Mouse (Mus musculus) intestine, embryonic 16.5 days (tissue): Measurements from ENCODE around the gene Ccdc62. TPM values are rescaled to one million over a fixed set of nuclear protein-coding genes. Genes with fewer than 3 reads are reported as not detected.

Source experiments
- ATAC-seq: fragments of 200-750 bp; cut with Nextera tagmentation; 2 replicates; pipeline ENCODE4 v1.8.0; 2017; ENCODE audit warnings: moderate TSS enrichment, moderate library complexity
- H3K27ac ChIP-seq: fragments of 300-500 bp; sonication (generic); 2 replicates; pipeline ENCODE4 v1.5.1; 2014; ENCODE audit warnings: mild to moderate bottlenecking, low read length
- H3K27me3 ChIP-seq: fragments of 300-500 bp; sonication (generic); replicated peaks from 2 replicates; pipeline ENCODE4 v1.6.1; 2014; ENCODE audit warnings: low read length, control low read depth, mixed read lengths; ENCODE audit not compliant: control insufficient read depth, insufficient read depth
- H3K36me3 ChIP-seq: fragments of 300-500 bp; sonication (generic); 2 replicates; pipeline ENCODE4 v1.6.1; 2014; ENCODE audit warnings: low read length, control low read depth; ENCODE audit not compliant: control insufficient read depth, insufficient read depth
- H3K4me1 ChIP-seq: fragments of 300-500 bp; sonication (generic); 2 replicates; pipeline ENCODE4 v1.6.1; 2014; ENCODE audit warnings: low read length, control low read depth, mixed read lengths; ENCODE audit not compliant: control insufficient read depth, insufficient read depth
- H3K4me2 ChIP-seq: fragments of 300-500 bp; sonication (generic); 2 replicates; pipeline ENCODE4 v1.6.1; 2014; ENCODE audit warnings: low read depth, low read length, control low read depth
- H3K4me3 ChIP-seq: fragments of 300-500 bp; sonication (generic); 2 replicates; pipeline ENCODE4 v1.5.1; 2014; ENCODE audit warnings: mild to moderate bottlenecking, low read length
- H3K9ac ChIP-seq: fragments of 300-500 bp; sonication (generic); 2 replicates; pipeline ENCODE4 v1.6.1; 2014; ENCODE audit warnings: low read depth, low read length
- H3K9me3 ChIP-seq: fragments of 300-500 bp; sonication (generic); 2 replicates; pipeline ENCODE4 v1.6.1; 2016; ENCODE audit warnings: low read length, control low read depth; ENCODE audit not compliant: control insufficient read depth
- WGBS: fragments of 180-500 bp; shearing (Covaris S2); extraction: QIAGEN DNeasy Blood & Tissue Kit; methylation state at CpG from one replicate; pipeline ENCODE4 v1.1.7; 2014; 5-methylcytosine and 5-hydroxymethylcytosine counted together
- polyA plus RNA-seq: library from polyadenylated mRNA; unstranded; fragments of >200 nt; fragmentation: Nextera tagmentation; extraction: Ambion mirVana; gene quantifications from 2 replicates; pipeline ENCODE4 v1.2.1, GENCODE M21; 2015

Ccdc62 gene
- polyA plus RNA-seq, 1 experiment from 2014 or later: 5.2 TPM

- Histone ChIP-seq H3K4me3 (no peak overlapping the region), H3K9ac (no peak overlapping the region), H3K9me3 (no peaks in the 10 kb centered on the region), H3K27me3 (no peaks in the 10 kb centered on the region), H3K4me2 (no peak overlapping the region), H3K27ac (no peak overlapping the region), H3K36me3 (peaks cover 18% of the 10 kb centered on the region; the same call in 1 of the 2 replicates), H3K4me1 (peaks cover 16% of the 10 kb centered on the region)
- ATAC-seq: peak; percentile 27
- WGBS: 11% methylated on average over 7 of the region's 7 CpGs
These were observed 70.3 kb downstream of the Ccdc62 start for GRCm38 (mm10) chr5:124000824-124001223.

- H3K4me1 ChIP-seq: peaks cover 16% of the 10 kb centered on the region
- no peak overlapping the region for H3K9ac ChIP-seq
- no peak for ATAC-seq
- WGBS: 68% methylated on average over 9 of the region's 9 CpGs
- H3K27ac ChIP-seq: no peak overlapping the region
- no peak overlapping the region for H3K4me3 ChIP-seq
- peaks cover 23% of the 10 kb centered on the region for H3K36me3 ChIP-seq
- H3K27me3 ChIP-seq: no peaks in the 10 kb centered on the region
- no peak overlapping the region for H3K4me2 ChIP-seq
- no peaks in the 10 kb centered on the region for H3K9me3 ChIP-seq
These were observed 70.8 kb downstream of the Ccdc62 start for GRCm38 (mm10) chr5:124001274-124001673.

GRCm38 (mm10) chr5:124002876-124003275 is 72.4 kb downstream of the Ccdc62 start:
- Histone ChIP-seq H3K4me2 (no peak overlapping the region), H3K9ac (0 out of 2 replicates have a peak overlapping the region, but pooled peaks have one; percentile 14), H3K4me1 (peaks cover 16% of the 10 kb centered on the region), H3K9me3 (no peaks in the 10 kb centered on the region), H3K4me3 (no peak overlapping the region), H3K27ac (peak overlapping the region; percentile 37; the same call in 1 of the 2 replicates), H3K27me3 (no peaks in the 10 kb centered on the region), H3K36me3 (peaks cover 24% of the 10 kb centered on the region)
- WGBS: 71% methylated on average over 2 of the region's 2 CpGs
- no peak for ATAC-seq

GRCm38 (mm10) chr5:124003375-124003774 is 72.9 kb downstream of the Ccdc62 start:
- Histone ChIP-seq H3K4me2 (no peak overlapping the region), H3K4me3 (no peak overlapping the region), H3K4me1 (peaks cover 16% of the 10 kb centered on the region), H3K9ac (no peak overlapping the region), H3K27me3 (no peaks in the 10 kb centered on the region), H3K9me3 (no peaks in the 10 kb centered on the region), H3K36me3 (peaks cover 27% of the 10 kb centered on the region), H3K27ac (peak overlapping the region; percentile 37; the same call in 1 of the 2 replicates)
- WGBS: 61% methylated on average over 4 of the region's 4 CpGs
- no peak for ATAC-seq

- WGBS: 72% methylated on average over 17 of the region's 17 CpGs
These were observed 74.1 kb downstream of the Ccdc62 start for GRCm38 (mm10) chr5:124004356-124005150.

GRCm38 (mm10) chr5:124005151-124005500 is 74.6 kb downstream of the Ccdc62 start:
- no peak overlapping the region for H3K4me3 ChIP-seq
- H3K27ac ChIP-seq: peak overlapping the region; percentile 63
- no peak for ATAC-seq
- no peak overlapping the region for H3K4me2 ChIP-seq
- no peaks in the 10 kb centered on the region for H3K9me3 ChIP-seq
- no peak overlapping the region for H3K9ac ChIP-seq
- no peaks in the 10 kb centered on the region for H3K27me3 ChIP-seq
- peaks cover 20% of the 10 kb centered on the region for H3K4me1 ChIP-seq
- WGBS: 89% methylated on average over 15 of the region's 15 CpGs
- peaks cover 31% of the 10 kb centered on the region for H3K36me3 ChIP-seq

More at GRCm38 (mm10) chr5:124004356-124005150, 74.1 kb downstream of the Ccdc62 start:
- no peaks in the 10 kb centered on the region for H3K9me3 ChIP-seq
- no peak overlapping the region for H3K4me3 ChIP-seq
- H3K4me2 ChIP-seq: no peak overlapping the region
- no peak overlapping the region for H3K9ac ChIP-seq
- peak; percentile 85 for ATAC-seq
- H3K4me1 ChIP-seq: peaks cover 16% of the 10 kb centered on the region
- H3K27me3 ChIP-seq: no peaks in the 10 kb centered on the region
- peak overlapping the region; percentile 63 for H3K27ac ChIP-seq
- peaks cover 29% of the 10 kb centered on the region for H3K36me3 ChIP-seq

- no peaks in the 10 kb centered on the region for H3K27me3 ChIP-seq
- 73% methylated on average over 11 of the region's 11 CpGs for WGBS
- no peak overlapping the region for H3K4me3 ChIP-seq
- H3K36me3 ChIP-seq: peaks cover 32% of the 10 kb centered on the region
- H3K9ac ChIP-seq: no peak overlapping the region
- H3K4me2 ChIP-seq: no peak overlapping the region
- no peak for ATAC-seq
- peak overlapping the region; percentile 14; the same call in 1 of the 2 replicates for H3K27ac ChIP-seq
- H3K4me1 ChIP-seq: peaks cover 24% of the 10 kb centered on the region
- no peaks in the 10 kb centered on the region for H3K9me3 ChIP-seq
These were observed 75.1 kb downstream of the Ccdc62 start for GRCm38 (mm10) chr5:124005591-124005990.

GRCm38 (mm10) chr5:124006082-124006873 is 75.8 kb downstream of the Ccdc62 start:
- no peak for ATAC-seq
- H3K27me3 ChIP-seq: no peaks in the 10 kb centered on the region
- 81% methylated on average over 26 of the region's 26 CpGs for WGBS
- peaks cover 29% of the 10 kb centered on the region for H3K36me3 ChIP-seq
- H3K4me3 ChIP-seq: no peak overlapping the region
- H3K4me2 ChIP-seq: no peak overlapping the region
- H3K9me3 ChIP-seq: no peaks in the 10 kb centered on the region
- no peak overlapping the region for H3K27ac ChIP-seq
- H3K4me1 ChIP-seq: peaks cover 31% of the 10 kb centered on the region
- H3K9ac ChIP-seq: no peak overlapping the region

- no peaks in the 10 kb centered on the region for H3K9me3 ChIP-seq
- no peak overlapping the region for H3K27ac ChIP-seq
- H3K9ac ChIP-seq: no peak overlapping the region
- no peak for ATAC-seq
- H3K4me2 ChIP-seq: no peak overlapping the region
- 84% methylated on average over 17 of the region's 17 CpGs for WGBS
- peaks cover 38% of the 10 kb centered on the region for H3K4me1 ChIP-seq
- no peaks in the 10 kb centered on the region for H3K27me3 ChIP-seq
- peaks cover 28% of the 10 kb centered on the region for H3K36me3 ChIP-seq
- H3K4me3 ChIP-seq: no peak overlapping the region
These were observed 76.5 kb downstream of the Ccdc62 start for GRCm38 (mm10) chr5:124006891-124007491.
